Mouse (Mus musculus) liver, embryonic 12.5 days (tissue): ENCODE measurements around the gene Kif6. TPM values are rescaled to one million over a fixed set of nuclear protein-coding genes. Genes with fewer than 3 reads are reported as not detected.
A peak's percentile ranks its signal among the peaks of the same experiment; 100 is the strongest.

ENCODE experiments used
- ATAC-seq: fragments of 200-750 bp; cut with Nextera tagmentation; 2 replicates; pipeline ENCODE4 v1.8.0; 2017; ENCODE audit warnings: moderate number of reproducible peaks, mild to moderate bottlenecking, moderate library complexity
- H3K27ac ChIP-seq: fragments of 300-500 bp; sonication (generic); 2 replicates; pipeline ENCODE4 v1.5.1; 2016; ENCODE audit warnings: mild to moderate bottlenecking
- H3K27me3 ChIP-seq: fragments of 300-500 bp; sonication (generic); replicated peaks from 2 replicates; pipeline ENCODE4 v1.6.1; 2016; ENCODE audit warnings: mild to moderate bottlenecking, moderate library complexity
- H3K36me3 ChIP-seq: fragments of 300-500 bp; sonication (generic); 2 replicates; pipeline ENCODE4 v1.6.1; 2016; ENCODE audit warnings: mild to moderate bottlenecking, moderate library complexity
- H3K4me1 ChIP-seq: fragments of 300-500 bp; sonication (generic); 2 replicates; pipeline ENCODE4 v1.6.1; 2016
- H3K4me2 ChIP-seq: fragments of 300-500 bp; sonication (generic); 2 replicates; pipeline ENCODE4 v1.6.1; 2016; ENCODE audit warnings: mild to moderate bottlenecking, moderate library complexity
- H3K4me3 ChIP-seq: fragments of 300-500 bp; sonication (generic); 2 replicates; pipeline ENCODE4 v1.5.1; 2016; ENCODE audit warnings: mild to moderate bottlenecking, moderate library complexity
- H3K9ac ChIP-seq: fragments of 300-500 bp; sonication (generic); 2 replicates; pipeline ENCODE4 v1.6.1; 2016; ENCODE audit warnings: mild to moderate bottlenecking, moderate library complexity
- H3K9me3 ChIP-seq: fragments of 300-500 bp; sonication (generic); replicated peaks from 2 replicates; pipeline ENCODE4 v1.6.1; 2016; ENCODE audit warnings: mild to moderate bottlenecking, moderate library complexity
- WGBS: fragments of 180-500 bp; shearing (Covaris S2); methylation state at CpG from one replicate; pipeline ENCODE4 v1.1.7; 2016; ENCODE audit not compliant: insufficient replicate concordance; 5-methylcytosine and 5-hydroxymethylcytosine counted together
- polyA plus RNA-seq: library from polyadenylated mRNA; unstranded; fragments of >200 nt; fragmentation: Nextera tagmentation; extraction: Ambion mirVana; gene quantifications from 2 replicates; pipeline ENCODE4 v1.2.1, GENCODE M21; 2016

Kif6 gene
- polyA plus RNA-seq, 1 experiment from 2014 or later, result 0.44 TPM

GRCm38 (mm10) chr17:49872305-49872704, 257.4 kb downstream of the Kif6 start:
- no peak overlapping the region for H3K4me2 ChIP-seq
- H3K27ac ChIP-seq, result no peak overlapping the region
- H3K9me3 ChIP-seq, result no peaks in the 10 kb centered on the region
- no peak overlapping the region for H3K4me3 ChIP-seq
- no peak for ATAC-seq
- H3K36me3 ChIP-seq, result no peaks in the 10 kb centered on the region
- no peaks in the 10 kb centered on the region for H3K4me1 ChIP-seq
- H3K9ac ChIP-seq, result no peak overlapping the region
- H3K27me3 ChIP-seq, result peaks cover 9% of the 10 kb centered on the region
- whole genome bisulfite sequencing, result 19% methylated on average over 2 of the region's 2 CpGs

- Histone ChIP-seq H3K36me3 (no peaks in the 10 kb centered on the region), H3K27ac (no peak overlapping the region), H3K27me3 (peaks cover 9% of the 10 kb centered on the region; the same call in 1 of the 2 replicates), H3K9ac (no peak overlapping the region), H3K4me2 (no peak overlapping the region), H3K4me1 (no peaks in the 10 kb centered on the region), H3K9me3 (no peaks in the 10 kb centered on the region), H3K4me3 (no peak overlapping the region)
- 64% methylated on average over 5 of the region's 5 CpGs for WGBS
- no peak for ATAC-seq
Measured at GRCm38 (mm10) chr17:49874746-49875145, 259.8 kb downstream of the Kif6 start.

- H3K9me3 ChIP-seq, result no peaks in the 10 kb centered on the region
Measured at GRCm38 (mm10) chr17:49875401-49875800, 260.5 kb downstream of the Kif6 start.

DNA sequence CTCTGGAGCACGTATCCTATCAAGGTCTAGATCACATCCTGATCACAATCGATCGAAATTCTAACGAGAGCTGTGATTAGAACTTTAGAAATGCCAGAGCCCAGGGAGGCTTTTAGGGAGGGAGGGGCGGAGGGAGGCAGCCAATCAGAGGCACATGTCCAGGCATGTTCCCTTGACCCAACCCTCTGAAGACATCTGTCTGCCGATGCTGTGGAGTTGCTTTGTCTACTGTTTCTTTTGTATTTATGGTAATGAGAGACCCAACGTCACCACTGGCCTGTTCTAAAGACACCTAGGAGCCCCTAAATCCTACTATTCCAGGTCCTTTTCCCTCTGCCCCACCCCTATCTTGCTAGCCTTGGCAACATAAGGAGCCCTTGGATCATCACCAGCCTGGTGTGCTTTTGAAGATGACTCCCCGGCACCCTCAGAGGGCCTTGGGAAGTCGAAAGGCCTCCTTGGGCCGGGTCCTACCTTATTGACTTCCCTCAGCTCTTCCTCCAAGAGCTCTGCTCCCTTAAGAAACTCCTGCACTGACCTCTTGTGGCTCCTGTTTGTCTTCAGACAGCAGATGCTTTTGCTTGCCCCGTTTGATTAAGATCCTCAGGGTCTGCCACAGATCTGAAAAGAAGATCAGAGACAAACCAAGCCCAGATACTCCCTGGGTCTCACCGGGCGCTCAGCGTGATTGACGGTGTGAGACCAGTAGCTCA, 261.2 kb downstream of the Kif6 start:
- H3K9me3 ChIP-seq, result no peaks in the 10 kb centered on the region
- H3K36me3 ChIP-seq, result no peaks in the 10 kb centered on the region
- H3K4me2 ChIP-seq, result no peak overlapping the region
- peaks cover 4% of the 10 kb centered on the region; the same call in 1 of the 2 replicates for H3K4me1 ChIP-seq
- H3K4me3 ChIP-seq, result no peak overlapping the region
- no peak overlapping the region for H3K27ac ChIP-seq
- ATAC-seq, result no peak
- no peak overlapping the region for H3K9ac ChIP-seq
- 50% methylated on average over 15 of the region's 15 CpGs for WGBS
- H3K27me3 ChIP-seq, result peaks cover 6% of the 10 kb centered on the region; the same call in 1 of the 2 replicates

More at GRCm38 (mm10) chr17:49875401-49875800, 260.5 kb downstream of the Kif6 start:
- Histone ChIP-seq H3K36me3 (no peaks in the 10 kb centered on the region), H3K4me2 (no peak overlapping the region), H3K27ac (no peak overlapping the region), H3K4me1 (no peaks in the 10 kb centered on the region), H3K9ac (no peak overlapping the region), H3K27me3 (peaks cover 9% of the 10 kb centered on the region; the same call in 1 of the 2 replicates), H3K4me3 (no peak overlapping the region)
- no peak for ATAC-seq
- WGBS, result 60% methylated on average over 6 of the region's 6 CpGs

DNA sequence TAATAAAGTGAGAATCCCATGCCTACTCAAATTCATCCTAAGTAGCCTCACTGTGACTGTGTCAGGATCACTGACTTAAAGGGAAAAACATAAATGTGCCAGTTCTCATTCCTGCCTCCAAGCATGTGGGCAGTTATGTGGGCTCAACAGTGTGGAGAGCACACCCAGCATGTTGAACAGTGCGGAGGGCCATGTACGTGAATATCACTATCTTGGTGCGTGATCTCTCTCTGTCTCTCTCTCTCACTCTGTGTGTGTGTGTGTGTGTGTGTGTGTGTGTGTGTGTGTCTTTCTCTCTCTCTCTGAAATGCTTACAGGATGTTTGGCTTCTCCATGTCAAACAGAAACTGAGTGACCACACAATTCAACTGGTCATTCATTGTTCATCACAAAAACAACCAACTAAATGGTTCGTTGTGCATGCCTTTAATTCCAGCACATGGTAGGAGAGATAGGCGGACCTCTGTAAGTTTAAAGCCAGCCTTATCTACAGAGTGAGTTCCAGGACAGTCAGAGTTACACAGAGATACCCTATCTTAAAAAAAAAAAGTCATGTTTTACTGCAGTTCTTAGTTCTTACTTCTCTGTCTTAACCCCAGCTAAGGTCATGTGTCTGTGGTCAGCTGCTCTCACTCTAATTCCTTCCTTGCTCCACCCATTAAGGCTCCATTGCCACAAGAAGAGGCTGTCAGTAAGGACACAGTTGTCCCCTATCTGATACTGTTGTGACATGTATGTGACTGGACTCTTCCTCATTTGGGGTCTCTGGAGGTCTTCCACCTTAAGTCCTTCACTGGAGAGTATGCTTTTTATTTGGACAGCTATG, 266.2 kb downstream of the Kif6 start:
- no peak overlapping the region for H3K4me3 ChIP-seq
- H3K9me3 ChIP-seq, result no peaks in the 10 kb centered on the region
- H3K27me3 ChIP-seq, result no peaks in the 10 kb centered on the region
- no peaks in the 10 kb centered on the region for H3K36me3 ChIP-seq
- no peak overlapping the region for H3K9ac ChIP-seq
- H3K4me1 ChIP-seq, result peaks cover 19% of the 10 kb centered on the region
- no peak overlapping the region for H3K27ac ChIP-seq
- WGBS, result 26% methylated on average over 5 of the region's 5 CpGs
- ATAC-seq, result peak; percentile 72
- H3K4me2 ChIP-seq, result no peak overlapping the region

GRCm38 (mm10) chr17:49881796-49882195, 266.9 kb downstream of the Kif6 start:
- 62% methylated on average over 7 of the region's 7 CpGs for WGBS
- no peak overlapping the region for H3K4me3 ChIP-seq
- no peak overlapping the region for H3K27ac ChIP-seq
- H3K27me3 ChIP-seq, result no peaks in the 10 kb centered on the region; the same call in 1 of the 2 replicates
- H3K4me2 ChIP-seq, result no peak overlapping the region
- H3K9ac ChIP-seq, result no peak overlapping the region
- no peak for ATAC-seq
- no peaks in the 10 kb centered on the region for H3K36me3 ChIP-seq
- H3K4me1 ChIP-seq, result peaks cover 19% of the 10 kb centered on the region
- H3K9me3 ChIP-seq, result no peaks in the 10 kb centered on the region

DNA sequence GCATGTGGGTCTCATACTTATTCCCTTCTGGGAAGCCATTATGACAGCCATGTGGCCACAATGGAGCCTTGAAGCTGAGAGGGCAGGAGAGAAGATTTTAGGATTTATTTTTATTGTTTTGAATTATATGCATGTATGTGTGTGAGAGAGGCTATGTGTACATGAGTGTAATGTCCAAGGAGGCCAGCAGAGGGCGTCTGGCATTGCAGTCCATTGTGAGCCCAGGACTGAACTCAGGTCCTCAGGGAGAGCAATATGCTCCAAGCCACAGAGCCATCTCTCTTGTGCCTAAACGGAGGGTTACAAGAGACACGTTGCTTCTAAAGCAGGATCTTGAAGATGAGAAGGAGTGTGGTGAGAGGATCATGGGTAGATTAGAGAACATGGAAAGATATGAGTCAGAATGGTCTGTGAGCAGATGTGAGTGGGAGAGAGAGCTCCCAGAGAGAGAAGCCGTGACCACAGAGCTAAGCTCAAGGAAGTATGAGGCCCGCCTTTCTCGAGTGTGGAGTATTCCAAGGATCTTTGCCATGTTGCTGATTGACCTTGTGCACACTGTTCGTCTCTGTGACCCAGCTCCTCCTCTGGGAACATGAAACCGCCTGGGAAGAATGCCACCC, 268.3 kb downstream of the Kif6 start:
- ATAC-seq, result no peak
- no peaks in the 10 kb centered on the region for H3K36me3 ChIP-seq
- no peaks in the 10 kb centered on the region; the same call in 1 of the 2 replicates for H3K27me3 ChIP-seq
- no peaks in the 10 kb centered on the region for H3K9me3 ChIP-seq
- no peak overlapping the region for H3K9ac ChIP-seq
- WGBS, result 73% methylated on average over 8 of the region's 8 CpGs
- H3K4me1 ChIP-seq, result peaks cover 19% of the 10 kb centered on the region
- H3K4me2 ChIP-seq, result no peak overlapping the region
- no peak overlapping the region for H3K27ac ChIP-seq
- H3K4me3 ChIP-seq, result no peak overlapping the region

GRCm38 (mm10) chr17:49885035-49885434, 270.1 kb downstream of the Kif6 start:
- WGBS, result 74% methylated on average over 11 of the region's 11 CpGs
- Histone ChIP-seq H3K27me3 (no peaks in the 10 kb centered on the region; the same call in 1 of the 2 replicates), H3K4me3 (no peak overlapping the region), H3K4me2 (no peak overlapping the region), H3K27ac (no peak overlapping the region), H3K36me3 (no peaks in the 10 kb centered on the region), H3K9me3 (no peaks in the 10 kb centered on the region), H3K4me1 (peaks cover 19% of the 10 kb centered on the region), H3K9ac (no peak overlapping the region)
- ATAC-seq, result no peak

GRCm38 (mm10) chr17:49889629-49890028, 274.7 kb downstream of the Kif6 start:
- Histone ChIP-seq H3K4me2 (no peak overlapping the region), H3K27me3 (no peaks in the 10 kb centered on the region; the same call in 1 of the 2 replicates), H3K4me3 (no peak overlapping the region), H3K27ac (no peak overlapping the region), H3K9me3 (no peaks in the 10 kb centered on the region), H3K4me1 (0 out of 2 replicates have a peak, but pooled peaks cover 5% of the 10 kb centered on the region), H3K36me3 (no peaks in the 10 kb centered on the region), H3K9ac (no peak overlapping the region)
- WGBS, result 40% methylated on average over 7 of the region's 7 CpGs
- no peak for ATAC-seq

DNA sequence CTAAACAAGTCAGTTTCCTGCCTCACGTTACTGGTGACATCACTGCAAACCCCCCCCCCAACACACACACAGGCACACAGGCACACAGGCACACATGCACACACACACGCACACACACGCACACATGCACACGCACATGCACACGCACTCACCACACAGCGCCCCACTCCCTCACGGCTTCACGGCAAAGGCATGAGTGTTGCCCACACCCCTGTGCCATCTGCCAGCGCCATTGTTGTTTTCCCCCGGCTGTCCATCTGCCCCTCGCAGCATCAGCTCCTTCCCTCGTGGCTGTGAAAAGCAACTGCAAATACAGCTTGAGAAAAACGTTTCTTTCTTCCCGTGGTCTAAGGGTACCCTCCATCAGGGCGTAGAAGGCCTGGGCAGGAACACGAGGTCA, 275.9 kb downstream of the Kif6 start:
- H3K27ac ChIP-seq, result no peak overlapping the region
- H3K4me1 ChIP-seq, result no peaks in the 10 kb centered on the region
- no peak overlapping the region for H3K9ac ChIP-seq
- H3K36me3 ChIP-seq, result no peaks in the 10 kb centered on the region
- 75% methylated on average over 16 of the region's 16 CpGs for WGBS
- ATAC-seq, result no peak
- no peak overlapping the region for H3K4me3 ChIP-seq
- H3K27me3 ChIP-seq, result no peaks in the 10 kb centered on the region; the same call in 1 of the 2 replicates
- no peaks in the 10 kb centered on the region for H3K9me3 ChIP-seq
- no peak overlapping the region for H3K4me2 ChIP-seq

GRCm38 (mm10) chr17:49892390-49892789, 277.5 kb downstream of the Kif6 start:
- Histone ChIP-seq H3K4me1 (no peaks in the 10 kb centered on the region), H3K4me3 (no peak overlapping the region), H3K27me3 (no peaks in the 10 kb centered on the region), H3K27ac (no peak overlapping the region), H3K36me3 (no peaks in the 10 kb centered on the region), H3K4me2 (no peak overlapping the region), H3K9me3 (no peaks in the 10 kb centered on the region), H3K9ac (no peak overlapping the region)
- WGBS, result 69% methylated on average over 6 of the region's 6 CpGs
- no peak for ATAC-seq

GRCm38 (mm10) chr17:49894471-49894870, 279.5 kb downstream of the Kif6 start:
- ATAC-seq, result no peak
- Histone ChIP-seq H3K4me3 (no peak overlapping the region), H3K27me3 (peaks cover 3% of the 10 kb centered on the region; the same call in 1 of the 2 replicates), H3K4me2 (no peak overlapping the region), H3K4me1 (no peaks in the 10 kb centered on the region), H3K36me3 (no peaks in the 10 kb centered on the region), H3K9me3 (no peaks in the 10 kb centered on the region), H3K9ac (no peak overlapping the region), H3K27ac (no peak overlapping the region)
- WGBS, result 63% methylated on average over 6 of the region's 6 CpGs
